Mouse (Mus musculus) C2C12 (cell line): ENCODE measurements around the gene Rhbdl1.

Experiments used
- CEBPB ChIP-seq: IDR thresholded peaks from one replicate; pipeline ENCODE4 v1.6.1; 2011; ENCODE audit warnings: low read depth, mild to moderate bottlenecking, control low read depth, moderate library complexity
- CTCF ChIP-seq: IDR thresholded peaks from one replicate; pipeline ENCODE4 v1.5.1; 2011; ENCODE audit not compliant: control insufficient read depth, insufficient read depth, insufficient read length
- FOSL1 ChIP-seq: IDR thresholded peaks from one replicate; pipeline ENCODE4 v1.8.0; 2011; ENCODE audit warnings: mild to moderate bottlenecking, low read length; ENCODE audit not compliant: poor library complexity, insufficient read depth, severe bottlenecking
- MAX ChIP-seq: IDR thresholded peaks from one replicate; pipeline ENCODE4 v1.6.1; 2011; ENCODE audit warnings: mild to moderate bottlenecking, control low read depth
- MYOD1 ChIP-seq: IDR thresholded peaks from one replicate; pipeline ENCODE4 v1.6.1; 2011; ENCODE audit warnings: low read depth; ENCODE audit not compliant: control insufficient read depth, insufficient read length
- MYOG ChIP-seq: IDR thresholded peaks from one replicate; pipeline ENCODE4 v1.6.1; 2011; ENCODE audit not compliant: control insufficient read depth, insufficient read length; ENCODE audit errors: extremely low read depth
- USF1 ChIP-seq: IDR thresholded peaks from one replicate; pipeline ENCODE4 v1.6.1; 2011; ENCODE audit warnings: low read depth, mild to moderate bottlenecking, control low read depth, moderate library complexity

DNA sequence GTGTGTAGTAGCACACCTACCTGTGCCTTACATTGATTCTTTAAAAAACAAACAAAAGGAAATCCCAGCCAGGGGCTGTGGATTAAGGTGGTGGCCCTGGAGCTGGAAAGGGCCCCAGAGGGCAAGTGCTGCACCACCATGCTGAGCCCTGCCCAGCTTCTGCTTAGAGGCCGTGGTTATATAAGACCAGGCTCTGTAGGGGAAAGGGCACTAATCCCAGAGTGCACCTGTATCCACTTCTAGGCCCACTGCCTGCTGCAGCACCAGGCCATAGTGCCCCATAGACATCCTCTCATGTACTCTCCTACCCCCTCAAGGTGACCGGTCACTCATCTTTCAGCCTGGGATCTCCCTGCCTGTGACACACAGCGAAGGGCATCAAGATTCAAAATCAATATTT lies 29.1 kb upstream of the Rhbdl1 start:
- no peak for TF ChIP-seq MYOG
- TF ChIP-seq CTCF: no peak
- no peak for TF ChIP-seq USF1
- no peak for TF ChIP-seq MAX
- no peak for TF ChIP-seq CEBPB
- no peak for TF ChIP-seq FOSL1
- no peak for TF ChIP-seq MYOD1
